Mouse (Mus musculus) left cerebral cortex, postnatal 25 days (tissue): Measurements from ENCODE around the gene Klre1. TPM values are rescaled to one million over a fixed set of nuclear protein-coding genes. Genes with fewer than 3 reads are reported as not detected.
"Not testable (repeated sequence)": the region's sequence is repeated elsewhere in the genome, so short reads cannot be mapped to it uniquely, and the experiment has no call there.

Source experiments
- DNase-seq, 2 experiments: peaks; one replicate each; pipeline ENCODE4 v3.0.0; 2022; ENCODE audit warnings: low spot score in 2 of 2, mixed read lengths in 1 of 2
- intact Hi-C: fragments of 180-260 bp; cut with DNase I; formaldehyde crosslinking; loops from one replicate; pipeline ENCODE4 v1.15.1; 2025
- total RNA-seq, 2 experiments: library from RNA; stranded (reverse); gene quantifications; 2 replicates each; pipeline ENCODE4 v1.2.3; 2021

Klre1 gene
- total RNA-seq, 2 experiments from 2014 or later: not detected

GRCm38 (mm10) chr6:129565257-129565656 lies 12.4 kb upstream of the Klre1 start:
- no peak for DNase-seq
- intact Hi-C loops: no loop called here

GRCm38 (mm10) chr6:129575315-129575714 lies 2.4 kb upstream of the Klre1 start:
- intact Hi-C loops: loop anchor here (5.0 to 10.0 kb wide), 2 partner anchors 1719 to 1777 kb away; partner anchors contain the start of genes Magohb and Styk1
- DNase-seq: no peak

- intact Hi-C loops: no loop called here
- no peak for DNase-seq
Observed at GRCm38 (mm10) chr6:129581274-129581673, 3.6 kb downstream of the Klre1 start.

GRCm38 (mm10) chr6:129581896-129582295 lies 4.2 kb downstream of the Klre1 start:
- DNase-seq: no peak
- intact Hi-C loops: no loop called here

GRCm38 (mm10) chr6:129583014-129583413 lies 5.3 kb downstream of the Klre1 start:
- no peak for DNase-seq
- intact Hi-C loops: no loop called here

- intact Hi-C loops: no loop called here
- DNase-seq: no peak
Observed at GRCm38 (mm10) chr6:129591508-129591907, 13.8 kb downstream of the Klre1 start, which contains the start of gene Klrd1. TSS of gene Klrd1 (plus strand) at chr6:129591782.

GRCm38 (mm10) chr6:129608372-129608771 lies 30.7 kb downstream of the Klre1 start:
- DNase-seq: no peak
- intact Hi-C loops: no loop called here

- intact Hi-C loops: no loop called here
- DNase-seq: no peak
Observed at GRCm38 (mm10) chr6:129623735-129624134, 46.0 kb downstream of the Klre1 start, which contains the start of gene Klrk1. TSS of gene Klrk1 (minus strand) at chr6:129623864.

- DNase-seq, intact Hi-C loops: not testable (repeated sequence)
Observed at GRCm38 (mm10) chr6:129631046-129631445, 53.3 kb downstream of the Klre1 start.

Other genes with a start within 250 kb of the Klre1 start
- gene 4922502D21Rik, start 246.1 kb upstream of the Klre1 start, total RNA-seq: not detected
- under 1 TPM in 1 of 2 experiments, not detected in 1; 0.28 TPM for gene Clec12a, start 235.2 kb upstream of the Klre1 start, total RNA-seq
- not detected for gene Clec12b, start 192.0 kb upstream of the Klre1 start, total RNA-seq
- not detected for gene Clec1b, start 180.6 kb upstream of the Klre1 start, total RNA-seq
- gene Clec9a, start 169.0 kb upstream of the Klre1 start, total RNA-seq: not detected
- under 1 TPM; 0.66 to 0.85 TPM for gene Clec1a, start 125.9 kb upstream of the Klre1 start, total RNA-seq
- gene Olr1, start 70.7 kb upstream of the Klre1 start, total RNA-seq: not detected
- not detected for gene Tmem52b, start 65.3 kb upstream of the Klre1 start, total RNA-seq
- 100 to 1,000 TPM; 690 to 697 TPM for gene Gabarapl1, start 44.7 kb upstream of the Klre1 start, total RNA-seq
- gene Klrd1, start 13.9 kb downstream of the Klre1 start, total RNA-seq: not detected
- gene Klrk1, start 46.0 kb downstream of the Klre1 start, total RNA-seq: not detected
- gene Klrc3, start 65.4 kb downstream of the Klre1 start, total RNA-seq: not detected
- not detected for gene Klrc2, start 82.8 kb downstream of the Klre1 start, total RNA-seq
- not detected for gene Klrc1, start 101.1 kb downstream of the Klre1 start, total RNA-seq
- not detected for gene Klri1, start 139.2 kb downstream of the Klre1 start, total RNA-seq
- gene Klri2, start 162.6 kb downstream of the Klre1 start, total RNA-seq: not detected
- gene Gm156, start 206.4 kb downstream of the Klre1 start, total RNA-seq: not detected